Mouse (Mus musculus): ENCODE data around the gene 4930519P11Rik.

- TF ChIP-seq MYOD1 (IDR thresholded peaks at IDR 0.05; ENCODE audit: control insufficient read depth in 1 of 3, insufficient read length in 2 of 3, low read depth in 2 of 3), result no peak
- TF ChIP-seq TCF12 (IDR thresholded peaks at IDR 0.05; ENCODE audit: insufficient read depth, poor library complexity, severe bottlenecking), result no peak
- no peak for TF ChIP-seq POLR2A (IDR thresholded peaks at IDR 0.05; ENCODE audit: insufficient read length, low read depth)
- no peak for TF ChIP-seq MAX (IDR thresholded peaks at IDR 0.05; ENCODE audit: low read depth)
- no peak for TF ChIP-seq SRF (IDR thresholded peaks at IDR 0.05; ENCODE audit: control insufficient read depth, insufficient read length, low read depth)
- no peak for TF ChIP-seq POLR2AphosphoS2 (IDR thresholded peaks at IDR 0.05; ENCODE audit: insufficient read length, low read depth)
Measured at GRCm38 (mm10) chr2:154563612-154564170, 49.5 kb downstream of the 4930519P11Rik start.
